Mouse (Mus musculus) E14TG2a.4 (cell line): Measurements from ENCODE around the gene Ctps.

ENCODE experiments used
- CTCF ChIP-seq: conservative IDR thresholded peaks from 2 replicates; pipeline ENCODE4 v1.5.1; 2014; ENCODE audit warnings: low read length
- NANOG ChIP-seq: IDR thresholded peaks from 2 replicates; pipeline ENCODE4 v1.6.1; 2014; ENCODE audit warnings: borderline replicate concordance, low read length, mixed read lengths

GRCm38 (mm10) chr4:120522351-120522750 lies 47.7 kb downstream of the Ctps start:
- TF ChIP-seq CTCF: no peak
- no peak for TF ChIP-seq NANOG
